Mouse (Mus musculus): ENCODE measurements around the gene Thap11. TPM values are rescaled to one million over a fixed set of nuclear protein-coding genes. Genes with fewer than 3 reads are reported as not detected.

Thap11 gene
- polyA plus RNA-seq, 1 experiment from 2014 or later = 77.5 TPM

Other genes with a start within 250 kb of the Thap11 start
- gene Ripor1, start 249.9 kb upstream of the Thap11 start, polyA plus RNA-seq (2015; fragmentation: Nextera tagmentation; extraction: Ambion mirVana) = 18.6 and 18.7 TPM in 2 replicates
- gene Ctcf, start 218.6 kb upstream of the Thap11 start, polyA plus RNA-seq (2015; fragmentation: Nextera tagmentation; extraction: Ambion mirVana) = 136 and 146 TPM in 2 replicates
- gene Agrp, start 217.7 kb upstream of the Thap11 start, polyA plus RNA-seq (2015; fragmentation: Nextera tagmentation; extraction: Ambion mirVana) = 0.90 and 2.1 TPM in 2 replicates
- 0.61 and 0.84 TPM in 2 replicates for gene Carmil2, start 168.9 kb upstream of the Thap11 start, polyA plus RNA-seq (2015; fragmentation: Nextera tagmentation; extraction: Ambion mirVana)
- gene Acd, start 154.0 kb upstream of the Thap11 start, polyA plus RNA-seq (2015; fragmentation: Nextera tagmentation; extraction: Ambion mirVana) = 72.3 and 84.3 TPM in 2 replicates
- 18.9 and 21.5 TPM in 2 replicates for gene Pard6a, start 154.0 kb upstream of the Thap11 start, polyA plus RNA-seq (2015; fragmentation: Nextera tagmentation; extraction: Ambion mirVana)
- 0.25 and 0.36 TPM in 2 replicates for gene 4933405L10Rik, start 147.5 kb upstream of the Thap11 start, polyA plus RNA-seq (2015; fragmentation: Nextera tagmentation; extraction: Ambion mirVana)
- gene Enkd1, start 146.9 kb upstream of the Thap11 start, polyA plus RNA-seq (2015; fragmentation: Nextera tagmentation; extraction: Ambion mirVana) = 28.6 and 34.5 TPM in 2 replicates
- 26.0 and 27.5 TPM in 2 replicates for gene Gfod2, start 96.5 kb upstream of the Thap11 start, polyA plus RNA-seq (2015; fragmentation: Nextera tagmentation; extraction: Ambion mirVana)
- gene Ranbp10, start 27.8 kb upstream of the Thap11 start, polyA plus RNA-seq (2015; fragmentation: Nextera tagmentation; extraction: Ambion mirVana) = 15.1 and 17.8 TPM in 2 replicates
- gene Tsnaxip1, start 27.4 kb upstream of the Thap11 start, polyA plus RNA-seq (2015; fragmentation: Nextera tagmentation; extraction: Ambion mirVana) = 0.21 and 0.24 TPM in 2 replicates
- 56.0 and 58.7 TPM in 2 replicates for gene Cenpt, start 1.9 kb upstream of the Thap11 start, polyA plus RNA-seq (2015; fragmentation: Nextera tagmentation; extraction: Ambion mirVana)
- 191 and 275 TPM in 2 replicates for gene Nutf2, start 5.4 kb downstream of the Thap11 start, polyA plus RNA-seq (2015; fragmentation: Nextera tagmentation; extraction: Ambion mirVana)
- 54.1 and 58.3 TPM in 2 replicates for gene Edc4, start 25.7 kb downstream of the Thap11 start, polyA plus RNA-seq (2015; fragmentation: Nextera tagmentation; extraction: Ambion mirVana)
- gene Nrn1l, start 38.4 kb downstream of the Thap11 start, polyA plus RNA-seq (2015; fragmentation: Nextera tagmentation; extraction: Ambion mirVana) = 0.51 and 0.77 TPM in 2 replicates
- 43.0 and 43.2 TPM in 2 replicates for gene Pskh1, start 45.3 kb downstream of the Thap11 start, polyA plus RNA-seq (2015; fragmentation: Nextera tagmentation; extraction: Ambion mirVana)
- gene Ctrl, start 78.7 kb downstream of the Thap11 start, polyA plus RNA-seq (2015; fragmentation: Nextera tagmentation; extraction: Ambion mirVana) = 1.3 and 1.8 TPM in 2 replicates
- gene Psmb10, start 83.3 kb downstream of the Thap11 start, polyA plus RNA-seq (2015; fragmentation: Nextera tagmentation; extraction: Ambion mirVana) = 28.6 and 29.0 TPM in 2 replicates
- gene Lcat, start 88.2 kb downstream of the Thap11 start, polyA plus RNA-seq (2015; fragmentation: Nextera tagmentation; extraction: Ambion mirVana) = 2.8 and 5.6 TPM in 2 replicates
- gene Slc12a4, start 111.0 kb downstream of the Thap11 start, polyA plus RNA-seq (2015; fragmentation: Nextera tagmentation; extraction: Ambion mirVana) = 48.3 and 56.8 TPM in 2 replicates
- gene Dpep3, start 124.3 kb downstream of the Thap11 start, polyA plus RNA-seq (2015; fragmentation: Nextera tagmentation; extraction: Ambion mirVana) = not detected in 2 replicates
- gene Dus2, start 136.2 kb downstream of the Thap11 start, polyA plus RNA-seq (2015; fragmentation: Nextera tagmentation; extraction: Ambion mirVana) = 26.7 and 27.9 TPM in 2 replicates
- not detected in 2 replicates for gene Dpep2nb, start 150.8 kb downstream of the Thap11 start, polyA plus RNA-seq (2015; fragmentation: Nextera tagmentation; extraction: Ambion mirVana)
- 18.1 and 18.8 TPM in 2 replicates for gene Ddx28, start 156.8 kb downstream of the Thap11 start, polyA plus RNA-seq (2015; fragmentation: Nextera tagmentation; extraction: Ambion mirVana)
- gene Nfatc3, start 203.7 kb downstream of the Thap11 start, polyA plus RNA-seq (2015; fragmentation: Nextera tagmentation; extraction: Ambion mirVana) = 9.6 and 10.1 TPM in 2 replicates

All from embryonic facial prominence, embryonic 13.5 days (tissue).